Mouse (Mus musculus): ENCODE results near the gene Ss18l2.

- TF ChIP-seq NANOG (IDR thresholded peaks at IDR 0.05; ENCODE audit: borderline replicate concordance, low read length), result no peak
- TF ChIP-seq CTCF (conservative IDR thresholded peaks at IDR 0.05; ENCODE audit: low read length), result no peak
- TF ChIP-seq POU5F1 (IDR thresholded peaks at IDR 0.05; ENCODE audit: borderline replicate concordance, low read length), result no peak
These were observed 46.7 kb downstream of the Ss18l2 start for GRCm38 (mm10) chr9:121756785-121757184.
